Mouse (Mus musculus) midbrain, postnatal 0 days (tissue): ENCODE measurements around the gene Cdh4. TPM values are rescaled to one million over a fixed set of nuclear protein-coding genes. Genes with fewer than 3 reads are reported as not detected.

Experiments
- ATAC-seq: fragments of 200-750 bp; cut with Nextera tagmentation; 2 replicates; pipeline ENCODE4 v1.8.0; 2017; ENCODE audit warnings: moderate number of reproducible peaks, mild to moderate bottlenecking, moderate TSS enrichment, moderate library complexity; ENCODE audit not compliant: low FRiP score
- DNase-seq: peaks from one replicate; pipeline ENCODE4 v3.0.0-alpha.2; 2015; ENCODE audit warnings: low spot score
- H3K27ac ChIP-seq: fragments of 300-500 bp; sonication (generic); 2 replicates; pipeline ENCODE4 v1.5.1; 2014; ENCODE audit warnings: low read depth, mild to moderate bottlenecking, low read length, mixed read lengths
- H3K27me3 ChIP-seq: fragments of 300-500 bp; sonication (generic); 2 replicates; pipeline ENCODE4 v1.6.1; 2014; ENCODE audit warnings: low read length, control low read depth, mixed read lengths; ENCODE audit not compliant: insufficient read depth
- H3K36me3 ChIP-seq: fragments of 300-500 bp; sonication (generic); 2 replicates; pipeline ENCODE4 v1.6.1; 2014; ENCODE audit warnings: low read length, control low read depth, mixed read lengths; ENCODE audit not compliant: insufficient read depth
- H3K4me1 ChIP-seq: fragments of 300-500 bp; sonication (generic); 2 replicates; pipeline ENCODE4 v1.6.1; 2014; ENCODE audit warnings: mild to moderate bottlenecking, control low read depth, antibody characterized with exemption, low read length, mixed read lengths; ENCODE audit not compliant: insufficient read depth
- H3K4me2 ChIP-seq: fragments of 300-500 bp; sonication (generic); 2 replicates; pipeline ENCODE4 v1.6.1; 2014; ENCODE audit warnings: low read depth, mild to moderate bottlenecking, low read length, mixed read lengths; ENCODE audit not compliant: poor library complexity, severe bottlenecking
- H3K4me3 ChIP-seq: fragments of 300-500 bp; sonication (generic); 2 replicates; pipeline ENCODE4 v1.5.1; 2014; ENCODE audit warnings: low read depth, mild to moderate bottlenecking, low read length, moderate library complexity
- H3K9ac ChIP-seq: fragments of 300-500 bp; sonication (generic); replicated peaks from 2 replicates; pipeline ENCODE4 v1.6.1; 2014; ENCODE audit warnings: mild to moderate bottlenecking, low read length, moderate library complexity, mixed read lengths; ENCODE audit not compliant: poor library complexity, severe bottlenecking
- H3K9me3 ChIP-seq: fragments of 300-500 bp; sonication (generic); 2 replicates; pipeline ENCODE4 v1.6.1; 2016; ENCODE audit warnings: low read length, control low read depth
- CTCF ChIP-seq: IDR thresholded peaks from 2 replicates; pipeline ENCODE4 v1.5.1; 2016; ENCODE audit warnings: antibody characterized with exemption, mild to moderate bottlenecking
- WGBS: fragments of 180-500 bp; shearing (Covaris S2); extraction: QIAGEN DNeasy Blood & Tissue Kit; methylation state at CpG from one replicate; pipeline ENCODE4 v1.1.7; 2014; 5-methylcytosine and 5-hydroxymethylcytosine counted together
- polyA plus RNA-seq: library from polyadenylated mRNA; unstranded; fragments of >200 nt; fragmentation: Nextera tagmentation; extraction: Ambion mirVana; gene quantifications from 2 replicates; pipeline ENCODE4 v1.2.1, GENCODE M21; 2015
- total RNA-seq: library from RNA; depleted of rRNA; stranded (reverse); fragments of >200 nt; gene quantifications from 2 replicates; pipeline ENCODE4 v1.2.3, GENCODE M21; 2014

Cdh4 gene
- total and polyA plus RNA-seq, 2 experiments from 2014 or later, result 64.9 to 86.6 TPM

DNA sequence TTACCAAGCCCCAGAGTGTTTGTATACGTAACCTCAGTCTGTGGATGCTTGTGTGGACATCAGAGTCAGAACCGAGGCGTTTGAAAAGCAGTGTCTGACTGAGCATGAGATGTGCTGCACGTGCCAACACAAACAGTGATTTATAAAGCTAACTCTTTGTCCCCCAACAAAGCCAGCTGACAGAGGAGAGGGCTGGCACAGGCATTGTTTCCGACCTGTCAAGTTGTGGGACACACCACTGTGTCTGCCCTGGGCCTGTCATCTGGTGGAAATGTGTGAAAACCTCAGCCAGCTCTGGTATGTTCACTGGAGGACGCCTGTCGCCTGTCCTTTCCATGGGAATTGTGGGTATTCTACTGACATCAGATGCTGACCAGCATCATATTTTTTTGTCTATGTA, 248.3 kb downstream of the Cdh4 start:
- Histone ChIP-seq H3K9ac (no peak overlapping the region), H3K9me3 (no peaks in the 10 kb centered on the region), H3K27ac (no peak overlapping the region), H3K4me2 (no peak overlapping the region), H3K4me1 (peaks cover 7% of the 10 kb centered on the region; the same call in 1 of the 2 replicates), H3K4me3 (no peak overlapping the region), H3K36me3 (no peaks in the 10 kb centered on the region), H3K27me3 (no peaks in the 10 kb centered on the region)
- ATAC-seq (no peak), DNase-seq (no peak)
- 35% methylated on average over 7 of the region's 7 CpGs for WGBS
- no peak for TF ChIP-seq CTCF

DNA sequence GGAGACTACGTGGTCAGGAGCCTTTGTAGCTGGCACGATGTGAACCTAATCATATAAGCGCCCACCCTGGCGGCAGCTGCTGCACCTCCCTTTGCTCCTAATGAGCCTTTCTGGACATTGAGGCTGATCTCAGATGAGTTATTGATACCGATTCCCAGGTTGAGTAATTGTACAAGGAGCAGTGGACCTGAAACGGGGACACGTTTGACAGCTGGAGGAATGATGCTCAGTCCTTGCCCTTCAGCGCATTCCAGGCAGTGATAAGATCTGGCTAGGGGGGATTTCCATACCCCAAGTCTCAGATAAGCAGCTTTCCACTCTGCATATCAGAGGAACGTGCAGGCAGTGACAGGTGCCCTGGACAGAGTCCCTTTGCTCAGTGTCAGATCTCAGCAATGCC, 252.7 kb downstream of the Cdh4 start:
- 43% methylated on average over 9 of the region's 9 CpGs for WGBS
- no peak overlapping the region for H3K4me3 ChIP-seq
- no peaks in the 10 kb centered on the region for H3K27me3 ChIP-seq
- H3K27ac ChIP-seq, result no peak overlapping the region
- H3K36me3 ChIP-seq, result no peaks in the 10 kb centered on the region
- ATAC-seq (no peak), DNase-seq (no peak)
- peaks cover 7% of the 10 kb centered on the region; the same call in 1 of the 2 replicates for H3K4me1 ChIP-seq
- H3K9me3 ChIP-seq, result no peaks in the 10 kb centered on the region
- no peak for TF ChIP-seq CTCF
- H3K4me2 ChIP-seq, result no peak overlapping the region
- H3K9ac ChIP-seq, result no peak overlapping the region

DNA sequence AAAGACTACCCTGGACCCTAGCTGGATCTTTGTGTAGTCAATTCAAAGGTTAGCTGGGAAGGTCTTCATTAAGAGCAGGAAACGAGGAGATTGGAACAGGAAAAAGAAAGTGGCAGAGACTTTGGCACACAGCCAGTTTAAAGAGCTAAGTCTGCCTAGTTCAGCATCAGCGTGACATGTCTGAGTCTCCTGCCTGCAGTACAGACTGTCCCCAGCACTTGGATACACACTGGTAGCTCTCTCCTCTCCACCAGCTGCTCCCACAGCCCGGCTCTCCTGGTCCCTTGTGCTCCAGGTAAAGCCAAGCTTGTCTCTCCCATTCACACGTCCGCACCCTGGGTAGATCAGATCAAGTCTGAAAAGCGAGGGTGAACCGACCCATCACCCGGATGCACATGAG, 255.4 kb downstream of the Cdh4 start:
- TF ChIP-seq CTCF, result no peak
- no peaks in the 10 kb centered on the region for H3K27me3 ChIP-seq
- peaks cover 3% of the 10 kb centered on the region; the same call in 1 of the 2 replicates for H3K4me1 ChIP-seq
- no peaks in the 10 kb centered on the region for H3K36me3 ChIP-seq
- H3K9me3 ChIP-seq, result no peaks in the 10 kb centered on the region
- no peak overlapping the region for H3K4me3 ChIP-seq
- no peak for ATAC-seq
- peak; percentile 46 for DNase-seq
- WGBS, result 67% methylated on average over 8 of the region's 8 CpGs
- H3K9ac ChIP-seq, result no peak overlapping the region
- no peak overlapping the region for H3K4me2 ChIP-seq
- no peak overlapping the region for H3K27ac ChIP-seq

DNA sequence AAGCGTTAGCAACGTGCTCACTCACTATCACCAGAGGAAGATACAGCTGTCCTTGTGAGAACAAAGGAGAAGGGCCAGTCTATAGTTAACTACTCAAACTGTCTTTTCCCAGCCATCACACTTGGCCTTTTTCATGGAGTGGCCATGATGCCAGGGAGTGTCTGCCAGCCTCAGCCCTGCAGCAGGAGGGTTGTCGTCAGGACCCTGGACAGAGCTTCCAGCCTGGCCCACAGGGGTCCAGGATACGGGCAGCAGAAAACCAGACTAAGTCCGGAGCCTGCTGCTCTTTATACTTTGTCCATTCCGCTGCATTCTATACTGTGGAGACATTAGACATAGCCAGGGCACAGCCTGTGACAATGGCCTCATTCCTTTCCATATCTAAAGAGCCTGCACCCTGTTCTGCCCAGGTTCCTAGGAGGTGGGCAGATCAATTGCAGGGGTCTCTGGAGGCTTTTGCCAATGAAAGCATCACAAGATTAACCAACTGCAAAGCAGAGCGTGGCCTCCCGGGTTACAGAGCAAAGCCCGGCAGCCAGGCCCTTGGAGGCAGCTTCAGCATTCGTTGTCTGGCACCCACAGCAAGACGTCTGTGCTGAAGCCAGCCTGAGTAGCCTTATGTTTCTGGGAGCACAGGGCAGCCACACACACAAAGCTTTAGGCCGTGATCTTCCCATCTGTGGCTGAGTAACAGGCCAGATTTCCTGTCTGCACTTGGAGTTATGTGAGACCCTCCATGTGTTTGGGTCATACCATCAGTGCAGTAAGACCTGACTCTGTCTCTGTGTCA, 256.2 kb downstream of the Cdh4 start:
- ATAC-seq (no peak), DNase-seq (peak; percentile 71)
- H3K27me3 ChIP-seq, result no peaks in the 10 kb centered on the region
- H3K9ac ChIP-seq, result no peak overlapping the region
- H3K4me1 ChIP-seq, result peaks cover 3% of the 10 kb centered on the region; the same call in 1 of the 2 replicates
- H3K36me3 ChIP-seq, result no peaks in the 10 kb centered on the region
- H3K4me3 ChIP-seq, result no peak overlapping the region
- no peak for TF ChIP-seq CTCF
- WGBS, result 45% methylated on average over 12 of the region's 12 CpGs
- no peaks in the 10 kb centered on the region for H3K9me3 ChIP-seq
- no peak overlapping the region for H3K27ac ChIP-seq
- no peak overlapping the region for H3K4me2 ChIP-seq

DNA sequence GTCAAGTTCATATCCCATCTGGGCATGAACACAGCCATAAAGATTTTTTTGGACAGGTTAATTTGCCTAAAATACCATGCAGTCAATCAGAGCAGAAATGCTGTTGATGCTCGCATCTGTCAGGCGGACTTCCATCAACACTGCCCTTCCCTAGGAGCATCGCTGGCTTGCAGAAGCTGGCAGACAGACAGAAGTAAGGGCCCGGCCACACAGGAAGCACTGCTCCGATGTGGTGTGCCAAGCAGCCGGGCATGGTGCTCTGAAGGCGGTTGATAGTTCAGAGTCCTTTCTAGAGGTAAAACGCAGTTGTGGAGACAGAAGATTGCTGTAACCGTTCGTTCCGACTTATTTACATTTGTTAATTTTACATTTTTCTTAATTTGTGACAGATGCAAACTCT, 262.8 kb downstream of the Cdh4 start:
- DNase-seq (peak; percentile 26), ATAC-seq (no peak)
- Histone ChIP-seq H3K4me1 (0 out of 2 replicates have a peak, but pooled peaks cover 3% of the 10 kb centered on the region), H3K36me3 (no peaks in the 10 kb centered on the region), H3K9me3 (no peaks in the 10 kb centered on the region), H3K27ac (no peak overlapping the region), H3K4me2 (no peak overlapping the region), H3K27me3 (no peaks in the 10 kb centered on the region), H3K9ac (no peak overlapping the region; the same call in 1 of the 2 replicates), H3K4me3 (no peak overlapping the region)
- WGBS, result 84% methylated on average over 11 of the region's 11 CpGs
- no peak for TF ChIP-seq CTCF

DNA sequence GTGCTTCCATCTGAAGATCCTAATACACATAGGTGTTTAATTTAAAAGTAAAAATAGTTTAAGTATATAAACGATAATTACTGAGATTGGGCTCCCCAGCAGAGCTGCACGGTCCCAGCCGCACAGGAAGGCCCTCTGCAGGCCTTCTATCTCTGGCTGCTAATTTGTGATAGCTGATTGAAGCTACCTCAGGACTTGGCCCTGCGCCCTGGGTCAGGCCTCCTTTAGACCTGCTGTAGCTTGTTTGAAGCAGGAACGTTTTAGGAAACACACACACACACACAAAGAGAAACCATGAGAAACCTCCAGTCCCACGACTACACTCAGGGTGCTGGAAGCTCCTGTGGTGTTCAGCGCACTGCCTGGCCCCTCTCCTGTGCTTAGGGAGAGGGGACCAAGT, 263.2 kb downstream of the Cdh4 start:
- no peak overlapping the region for H3K4me2 ChIP-seq
- no peak for DNase-seq
- no peak overlapping the region for H3K4me3 ChIP-seq
- ATAC-seq, result no peak
- H3K27ac ChIP-seq, result no peak overlapping the region
- no peak for TF ChIP-seq CTCF
- no peaks in the 10 kb centered on the region for H3K36me3 ChIP-seq
- H3K9ac ChIP-seq, result no peak overlapping the region
- WGBS, result 78% methylated on average over 7 of the region's 7 CpGs
- H3K9me3 ChIP-seq, result no peaks in the 10 kb centered on the region
- no peaks in the 10 kb centered on the region for H3K27me3 ChIP-seq
- H3K4me1 ChIP-seq, result 0 out of 2 replicates have a peak, but pooled peaks cover 3% of the 10 kb centered on the region
